Mouse (Mus musculus) CD8-positive naive resting alpha-beta T cell, adult 2 months (primary cell): ENCODE results near the gene Gabra4.
"Not testable (repeated sequence)": the region's sequence is repeated elsewhere in the genome, so short reads cannot be mapped to it uniquely, and the experiment has no call there.

Experiments used
- DNase-seq, 2 experiments: peaks; one replicate each; pipeline ENCODE4 v3.0.0; 2022; ENCODE audit warnings: low read depth in 2 of 2, low spot score in 2 of 2

The Gabra4 gene

DNA sequence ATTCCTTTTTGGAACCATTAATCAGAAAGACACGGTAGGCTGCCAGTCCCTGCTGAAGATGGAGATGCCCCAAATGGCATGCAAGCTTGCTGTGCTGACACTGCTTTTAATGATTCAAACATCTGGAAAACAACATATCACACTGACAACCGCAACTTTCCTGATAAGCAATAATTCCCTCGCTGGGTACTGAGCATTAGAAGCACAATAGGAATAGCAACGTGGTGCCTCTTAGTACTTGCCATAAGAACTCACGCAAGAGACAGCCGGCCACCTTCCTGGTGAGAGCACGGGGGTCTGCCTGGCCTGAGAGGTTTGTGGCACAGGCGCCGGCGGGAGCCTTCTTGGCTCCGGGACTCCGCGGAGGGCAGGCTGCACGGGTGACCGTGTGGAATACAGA lies 132.6 kb downstream of the Gabra4 start:
- DNase-seq, result not testable (repeated sequence)
